Mouse (Mus musculus): ENCODE results near the gene Chrm5. TPM values are rescaled to one million over a fixed set of nuclear protein-coding genes. Genes with fewer than 3 reads are reported as not detected.

The Chrm5 gene
- polyA plus RNA-seq, 1 experiment from 2014 or later, result 1.5 TPM

DNA sequence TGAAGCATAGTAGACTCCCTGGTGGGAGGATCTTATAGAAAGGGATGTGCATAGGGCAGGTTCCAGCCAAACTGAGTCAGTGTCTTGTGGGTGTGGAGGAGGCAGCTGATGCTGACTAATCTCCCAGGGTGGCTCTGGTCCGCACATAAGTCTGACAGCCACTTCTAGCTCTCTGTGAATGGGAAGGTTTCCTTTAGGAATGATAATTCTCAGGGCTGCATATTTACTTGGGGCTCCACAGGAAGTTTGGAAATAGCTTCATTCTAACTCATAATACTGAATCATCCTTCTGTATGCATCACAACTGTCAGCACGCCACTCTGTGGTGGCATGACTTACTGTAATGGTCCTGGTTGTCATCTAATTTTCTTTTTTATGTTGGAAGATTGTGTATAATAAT, 37.1 kb downstream of the Chrm5 start:
- no peaks in the 10 kb centered on the region for H3K4me1 ChIP-seq (ENCODE audit: control insufficient read depth, insufficient read depth, low read length)
- no peaks in the 10 kb centered on the region for H3K9me3 ChIP-seq (ENCODE audit: control insufficient read depth, low read length)
- H3K4me2 ChIP-seq (ENCODE audit: low read depth, low read length), result no peak overlapping the region
- 75% methylated on average over 2 of the region's 2 CpGs for WGBS
- H3K9ac ChIP-seq (replicated peaks; ENCODE audit: low read depth, low read length), result no peak overlapping the region
- H3K36me3 ChIP-seq (ENCODE audit: control insufficient read depth, insufficient read depth, low read length), result no peaks in the 10 kb centered on the region
- H3K27ac ChIP-seq (ENCODE audit: low read depth, low read length), result no peak overlapping the region
- no peaks in the 10 kb centered on the region for H3K27me3 ChIP-seq (ENCODE audit: control insufficient read depth, insufficient read depth, low read length)
- no peak overlapping the region for H3K4me3 ChIP-seq (ENCODE audit: low read depth, low read length)
- ATAC-seq (ENCODE audit: low read depth), result no peak

DNA sequence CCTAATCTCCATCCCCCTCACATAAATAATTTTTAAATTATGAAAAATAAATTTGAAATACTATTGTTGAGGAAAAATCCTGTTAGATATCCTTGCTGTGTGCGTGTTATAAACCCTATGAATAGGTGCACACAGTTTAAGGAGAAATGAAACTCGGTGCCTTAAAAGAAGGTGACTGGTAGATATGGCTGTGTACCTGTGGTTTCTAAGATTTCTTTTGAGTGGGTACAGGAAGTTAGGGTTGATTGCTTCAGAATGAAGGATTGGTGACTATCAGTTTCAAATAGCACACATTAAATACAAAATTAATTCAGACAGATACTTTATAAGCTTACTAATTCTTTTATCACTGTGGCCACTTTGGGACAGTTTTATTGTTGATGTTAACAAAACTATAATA, 43.0 kb downstream of the Chrm5 start:
- H3K36me3 ChIP-seq (ENCODE audit: control insufficient read depth, insufficient read depth, low read length), result no peaks in the 10 kb centered on the region
- no peak overlapping the region for H3K9ac ChIP-seq (replicated peaks; ENCODE audit: low read depth, low read length)
- no peak overlapping the region for H3K27ac ChIP-seq (ENCODE audit: low read depth, low read length)
- no peaks in the 10 kb centered on the region for H3K9me3 ChIP-seq (ENCODE audit: control insufficient read depth, low read length)
- no peak overlapping the region for H3K4me3 ChIP-seq (ENCODE audit: low read depth, low read length)
- 88% methylated on average over 2 of the region's 2 CpGs for WGBS
- H3K4me2 ChIP-seq (ENCODE audit: low read depth, low read length), result no peak overlapping the region
- H3K4me1 ChIP-seq (ENCODE audit: control insufficient read depth, insufficient read depth, low read length), result no peaks in the 10 kb centered on the region
- no peak for ATAC-seq (ENCODE audit: low read depth)
- H3K27me3 ChIP-seq (ENCODE audit: control insufficient read depth, insufficient read depth, low read length), result no peaks in the 10 kb centered on the region

DNA sequence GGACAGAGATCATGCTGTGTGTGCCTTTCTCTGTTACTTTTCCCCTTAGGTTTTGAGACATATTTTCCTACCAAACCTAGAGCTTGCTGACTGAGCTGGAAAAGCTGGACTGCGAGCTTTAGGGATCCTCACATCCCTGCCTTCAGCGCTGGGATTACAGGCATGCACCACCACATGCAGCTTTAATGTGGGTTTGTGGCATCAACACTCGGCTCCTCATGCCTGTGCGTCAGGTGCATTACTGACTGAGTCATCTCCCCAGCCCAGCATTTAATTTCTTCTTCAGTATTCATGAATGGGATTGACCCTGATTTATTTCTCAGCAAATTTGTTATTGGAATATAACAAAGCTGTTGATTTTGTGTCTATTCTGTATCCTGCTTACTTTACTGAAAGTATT, 44.3 kb downstream of the Chrm5 start:
- 83% methylated on average over 4 of the region's 4 CpGs for WGBS
- H3K4me2 ChIP-seq (ENCODE audit: low read depth, low read length), result no peak overlapping the region
- no peaks in the 10 kb centered on the region for H3K36me3 ChIP-seq (ENCODE audit: control insufficient read depth, insufficient read depth, low read length)
- no peak overlapping the region for H3K4me3 ChIP-seq (ENCODE audit: low read depth, low read length)
- no peak overlapping the region for H3K27ac ChIP-seq (ENCODE audit: low read depth, low read length)
- H3K9ac ChIP-seq (replicated peaks; ENCODE audit: low read depth, low read length), result no peak overlapping the region
- no peaks in the 10 kb centered on the region for H3K9me3 ChIP-seq (ENCODE audit: control insufficient read depth, low read length)
- no peaks in the 10 kb centered on the region for H3K4me1 ChIP-seq (ENCODE audit: control insufficient read depth, insufficient read depth, low read length)
- ATAC-seq (ENCODE audit: low read depth), result no peak
- H3K27me3 ChIP-seq (ENCODE audit: control insufficient read depth, insufficient read depth, low read length), result no peaks in the 10 kb centered on the region

DNA sequence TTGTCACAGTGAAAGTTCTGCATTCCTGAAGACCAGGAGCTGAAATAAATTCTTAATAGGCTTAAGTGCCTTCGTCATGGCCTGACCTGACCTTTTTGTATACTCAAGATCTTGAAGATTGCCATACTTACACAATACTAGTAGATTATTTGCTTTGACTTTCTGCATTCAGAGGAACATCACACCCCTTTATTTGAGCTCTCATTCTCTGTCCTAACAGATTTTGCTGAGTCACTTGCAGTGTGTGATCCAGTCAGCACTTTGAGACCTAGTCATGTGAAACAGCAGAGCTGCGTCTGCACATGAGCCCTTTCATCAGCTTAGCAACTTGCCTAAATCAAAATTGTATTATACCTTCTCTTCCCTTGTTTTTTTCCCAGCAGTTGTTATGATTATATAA, 47.2 kb downstream of the Chrm5 start:
- no peak overlapping the region for H3K9ac ChIP-seq (replicated peaks; ENCODE audit: low read depth, low read length)
- no peaks in the 10 kb centered on the region for H3K4me1 ChIP-seq (ENCODE audit: control insufficient read depth, insufficient read depth, low read length)
- H3K36me3 ChIP-seq (ENCODE audit: control insufficient read depth, insufficient read depth, low read length), result no peaks in the 10 kb centered on the region
- H3K27me3 ChIP-seq (ENCODE audit: control insufficient read depth, insufficient read depth, low read length), result no peaks in the 10 kb centered on the region
- H3K27ac ChIP-seq (ENCODE audit: low read depth, low read length), result no peak overlapping the region
- no peak for ATAC-seq (ENCODE audit: low read depth)
- no peaks in the 10 kb centered on the region for H3K9me3 ChIP-seq (ENCODE audit: control insufficient read depth, low read length)
- no peak overlapping the region for H3K4me3 ChIP-seq (ENCODE audit: low read depth, low read length)
- WGBS, result 85% methylated on average over 2 of the region's 2 CpGs
- H3K4me2 ChIP-seq (ENCODE audit: low read depth, low read length), result no peak overlapping the region

DNA sequence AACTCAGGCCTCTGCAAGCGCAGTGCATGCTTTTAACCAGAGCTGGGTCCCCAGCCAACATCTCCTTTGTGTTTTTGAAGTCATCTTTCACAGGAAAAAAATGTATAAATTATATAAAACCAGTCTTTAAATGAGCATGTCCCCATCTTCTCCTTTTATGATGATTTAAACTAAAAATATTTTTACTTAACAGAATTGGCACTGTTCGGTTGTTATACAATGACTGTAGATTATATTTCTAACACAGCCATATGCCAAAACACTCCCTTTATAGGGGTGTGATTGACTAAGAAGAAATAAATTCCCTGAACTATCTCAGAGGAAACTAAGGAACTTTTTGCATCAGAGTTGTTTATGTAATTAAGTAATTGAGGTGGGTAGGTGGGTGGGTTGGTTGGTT, 48.0 kb downstream of the Chrm5 start:
- no peaks in the 10 kb centered on the region for H3K27me3 ChIP-seq (ENCODE audit: control insufficient read depth, insufficient read depth, low read length)
- WGBS, result 93% methylated on average over 2 of the region's 2 CpGs
- no peak overlapping the region for H3K4me2 ChIP-seq (ENCODE audit: low read depth, low read length)
- H3K27ac ChIP-seq (ENCODE audit: low read depth, low read length), result no peak overlapping the region
- H3K4me3 ChIP-seq (ENCODE audit: low read depth, low read length), result no peak overlapping the region
- no peak overlapping the region for H3K9ac ChIP-seq (replicated peaks; ENCODE audit: low read depth, low read length)
- no peaks in the 10 kb centered on the region for H3K36me3 ChIP-seq (ENCODE audit: control insufficient read depth, insufficient read depth, low read length)
- no peaks in the 10 kb centered on the region for H3K9me3 ChIP-seq (ENCODE audit: control insufficient read depth, low read length)
- ATAC-seq (ENCODE audit: low read depth), result no peak
- no peaks in the 10 kb centered on the region for H3K4me1 ChIP-seq (ENCODE audit: control insufficient read depth, insufficient read depth, low read length)

DNA sequence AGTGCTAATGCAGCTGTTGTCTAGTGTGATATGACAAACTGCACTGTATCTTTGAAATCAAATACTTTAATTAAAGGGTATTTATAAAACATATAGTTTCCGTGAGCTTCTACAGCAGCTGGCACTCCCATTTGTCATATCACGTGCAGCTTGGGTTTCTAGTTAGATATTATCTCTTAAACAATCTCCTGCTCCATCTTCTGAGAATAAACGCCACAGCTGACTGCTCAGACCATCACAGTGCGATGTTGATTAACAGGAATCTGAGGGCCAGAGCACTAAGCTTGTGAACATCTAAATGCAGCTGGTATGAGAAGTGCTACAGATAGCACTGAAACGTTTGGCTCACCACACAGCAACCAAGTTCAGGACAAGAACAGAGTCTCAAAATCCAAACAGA, 50.2 kb downstream of the Chrm5 start:
- Histone ChIP-seq H3K9me3 (ENCODE audit: control insufficient read depth, low read length) (no peaks in the 10 kb centered on the region), H3K9ac (replicated peaks; ENCODE audit: low read depth, low read length) (no peak overlapping the region), H3K36me3 (ENCODE audit: control insufficient read depth, insufficient read depth, low read length) (no peaks in the 10 kb centered on the region), H3K27me3 (ENCODE audit: control insufficient read depth, insufficient read depth, low read length) (no peaks in the 10 kb centered on the region), H3K4me2 (ENCODE audit: low read depth, low read length) (no peak overlapping the region), H3K4me3 (ENCODE audit: low read depth, low read length) (no peak overlapping the region), H3K4me1 (ENCODE audit: control insufficient read depth, insufficient read depth, low read length) (no peaks in the 10 kb centered on the region), H3K27ac (ENCODE audit: low read depth, low read length) (no peak overlapping the region)
- ATAC-seq (ENCODE audit: low read depth), result no peak
- WGBS, result 80% methylated on average over 5 of the region's 5 CpGs

GRCm38 (mm10) chr2:112429665-112430064, 50.9 kb downstream of the Chrm5 start:
- H3K4me1 ChIP-seq (ENCODE audit: control insufficient read depth, insufficient read depth, low read length), result no peaks in the 10 kb centered on the region
- 93% methylated on average over 4 of the region's 4 CpGs for WGBS
- no peaks in the 10 kb centered on the region for H3K27me3 ChIP-seq (ENCODE audit: control insufficient read depth, insufficient read depth, low read length)
- no peak overlapping the region for H3K9ac ChIP-seq (replicated peaks; ENCODE audit: low read depth, low read length)
- no peaks in the 10 kb centered on the region for H3K36me3 ChIP-seq (ENCODE audit: control insufficient read depth, insufficient read depth, low read length)
- H3K27ac ChIP-seq (ENCODE audit: low read depth, low read length), result no peak overlapping the region
- ATAC-seq (ENCODE audit: low read depth), result no peak
- no peak overlapping the region for H3K4me2 ChIP-seq (ENCODE audit: low read depth, low read length)
- no peak overlapping the region for H3K4me3 ChIP-seq (ENCODE audit: low read depth, low read length)
- no peaks in the 10 kb centered on the region for H3K9me3 ChIP-seq (ENCODE audit: control insufficient read depth, low read length)

Other genes with a start within 250 kb of the Chrm5 start
- gene Lpcat4, start 241.3 kb downstream of the Chrm5 start, polyA plus RNA-seq (2014; fragmentation: Nextera tagmentation; extraction: Ambion mirVana), result 22.4 and 26.1 TPM in 2 replicates
- 0.09 TPM in 1 of 2 replicates, not detected in the other for gene Nutm1, start 221.5 kb downstream of the Chrm5 start, polyA plus RNA-seq (2014; fragmentation: Nextera tagmentation; extraction: Ambion mirVana)
- 156 and 185 TPM in 2 replicates for gene Nop10, start 218.8 kb downstream of the Chrm5 start, polyA plus RNA-seq (2014; fragmentation: Nextera tagmentation; extraction: Ambion mirVana)
- gene Slc12a6, start 214.9 kb downstream of the Chrm5 start, polyA plus RNA-seq (2014; fragmentation: Nextera tagmentation; extraction: Ambion mirVana), result 26.9 and 28.7 TPM in 2 replicates
- not detected in 2 replicates for gene Gm21985, start 214.5 kb downstream of the Chrm5 start, polyA plus RNA-seq (2014; fragmentation: Nextera tagmentation; extraction: Ambion mirVana)
- 180 and 217 TPM in 2 replicates for gene Emc4, start 112.7 kb downstream of the Chrm5 start, polyA plus RNA-seq (2014; fragmentation: Nextera tagmentation; extraction: Ambion mirVana)
- 37.7 and 38.4 TPM in 2 replicates for gene Katnbl1, start 101.6 kb downstream of the Chrm5 start, polyA plus RNA-seq (2014; fragmentation: Nextera tagmentation; extraction: Ambion mirVana)
- gene Emc7, start 25.8 kb downstream of the Chrm5 start, polyA plus RNA-seq (2014; fragmentation: Nextera tagmentation; extraction: Ambion mirVana), result 23.3 and 23.8 TPM in 2 replicates
- gene Aven, start 12.2 kb upstream of the Chrm5 start, polyA plus RNA-seq (2014; fragmentation: Nextera tagmentation; extraction: Ambion mirVana), result 3.0 and 3.3 TPM in 2 replicates